Mouse (Mus musculus): ENCODE measurements around the gene Rsf1.

DNA sequence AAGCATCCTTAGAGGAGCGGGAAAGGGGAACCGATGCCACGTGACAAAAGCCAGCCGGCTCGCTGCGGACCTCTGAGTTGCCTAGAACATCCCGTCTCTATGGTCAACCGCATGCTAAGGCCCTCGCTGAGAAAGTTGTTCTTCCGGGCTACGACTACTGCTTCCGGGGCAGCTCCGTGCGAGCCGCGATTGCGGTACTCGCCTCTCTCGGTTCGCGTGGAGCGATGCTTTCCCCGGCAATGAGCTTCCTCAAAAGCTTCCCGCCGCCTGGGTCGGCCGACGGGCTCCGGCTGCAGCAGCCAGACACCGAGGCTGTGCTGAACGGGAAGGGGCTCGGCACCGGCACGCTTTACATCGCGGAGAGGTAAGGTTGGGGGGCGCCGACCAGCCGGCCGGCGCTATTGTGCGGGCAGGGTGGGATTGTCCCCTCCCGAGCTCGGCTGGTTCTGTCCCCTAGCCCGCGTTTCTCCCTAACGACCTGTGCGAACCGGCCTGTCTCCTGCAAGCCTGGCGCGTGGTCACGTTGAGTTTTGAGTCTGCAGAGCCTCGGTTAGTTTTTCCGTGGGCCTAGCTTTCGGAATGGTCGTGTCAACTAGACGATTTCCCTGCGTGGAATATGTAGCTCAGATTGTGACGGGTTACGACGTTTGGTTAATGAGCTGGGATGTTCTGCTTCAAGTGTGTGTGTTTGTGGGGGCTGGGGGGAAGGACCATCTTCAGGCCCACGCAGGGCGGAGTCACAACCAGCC is 117.0 kb downstream of the Rsf1 start, which contains the start of gene Clns1a:
- TF ChIP-seq POLR2A (IDR thresholded peaks at IDR 0.05; ENCODE audit: borderline replicate concordance, extremely low read depth, insufficient read depth, insufficient read length, poor library complexity, severe bottlenecking), result peak; percentile 53; the same call in 1 of the 2 replicates
- no peak for TF ChIP-seq CTCF (IDR thresholded peaks at IDR 0.05; ENCODE audit: borderline replicate concordance, extremely low read depth, insufficient read depth, insufficient read length)
